Mouse (Mus musculus): Measurements from ENCODE around the gene Ldlrap1.

- TF ChIP-seq CTCF (IDR thresholded peaks at IDR 0.05; ENCODE audit: low read depth) (no peak), EP300 (IDR thresholded peaks at IDR 0.05; ENCODE audit: low read depth) (no peak)
Observed at GRCm38 (mm10) chr4:134758367-134758766, 9.5 kb downstream of the Ldlrap1 start.

Data from heart, postnatal 0 days (tissue).